Mouse (Mus musculus): ENCODE data around the gene Gm28035. TPM values are rescaled to one million over a fixed set of nuclear protein-coding genes. Genes with fewer than 3 reads are reported as not detected.
A peak's percentile ranks its signal among the peaks of the same experiment; 100 is the strongest.

The Gm28035 gene
- total RNA-seq, 2 experiments from 2014 or later, result not detected

GRCm38 (mm10) chr2:30259131-30260064 lies 19.0 kb downstream of the Gm28035 start:
- ATAC-seq (replicated peaks; ENCODE audit: low FRiP score, poor library complexity, severe bottlenecking), result no peak

GRCm38 (mm10) chr2:30261064-30261736 lies 20.8 kb downstream of the Gm28035 start:
- ATAC-seq (replicated peaks; ENCODE audit: low FRiP score, poor library complexity, severe bottlenecking), result no peak

GRCm38 (mm10) chr2:30261921-30262839 lies 21.8 kb downstream of the Gm28035 start:
- no peak for ATAC-seq (replicated peaks; ENCODE audit: low FRiP score, poor library complexity, severe bottlenecking)

GRCm38 (mm10) chr2:30262840-30263441 lies 22.6 kb downstream of the Gm28035 start:
- no peak for ATAC-seq (replicated peaks; ENCODE audit: low FRiP score, poor library complexity, severe bottlenecking)

GRCm38 (mm10) chr2:30263811-30264210 lies 23.4 kb downstream of the Gm28035 start:
- ATAC-seq (replicated peaks; ENCODE audit: low FRiP score, poor library complexity, severe bottlenecking), result no peak

- no peak for ATAC-seq (replicated peaks; ENCODE audit: low FRiP score, poor library complexity, severe bottlenecking)
Measured at GRCm38 (mm10) chr2:30264671-30265519, 24.5 kb downstream of the Gm28035 start.

- no peak for ATAC-seq (replicated peaks; ENCODE audit: low FRiP score, poor library complexity, severe bottlenecking)
Measured at GRCm38 (mm10) chr2:30265767-30266253, 25.4 kb downstream of the Gm28035 start, which contains the start of gene Phyhd1. Gene Phyhd1, plus strand, starts transcription at chr2:30266203.

GRCm38 (mm10) chr2:30266392-30266941 lies 26.1 kb downstream of the Gm28035 start:
- ATAC-seq (replicated peaks; ENCODE audit: low FRiP score, poor library complexity, severe bottlenecking), result no peak

GRCm38 (mm10) chr2:30267466-30267865 lies 27.1 kb downstream of the Gm28035 start:
- ATAC-seq (replicated peaks; ENCODE audit: low FRiP score, poor library complexity, severe bottlenecking), result no peak

GRCm38 (mm10) chr2:30268371-30268770 lies 28.0 kb downstream of the Gm28035 start:
- no peak for ATAC-seq (replicated peaks; ENCODE audit: low FRiP score, poor library complexity, severe bottlenecking)

- ATAC-seq (replicated peaks; ENCODE audit: low FRiP score, poor library complexity, severe bottlenecking), result no peak
Measured at GRCm38 (mm10) chr2:30269241-30269990, 29.0 kb downstream of the Gm28035 start.

- peak; percentile 66 for ATAC-seq (replicated peaks; ENCODE audit: low FRiP score, poor library complexity, severe bottlenecking)
Measured at GRCm38 (mm10) chr2:30270134-30270533, 29.8 kb downstream of the Gm28035 start.

GRCm38 (mm10) chr2:30280743-30281142 lies 40.4 kb downstream of the Gm28035 start, which contains the start of gene Gm28038:
Gene Gm28038, plus strand, starts transcription at chr2:30281043.
- no peak for ATAC-seq (replicated peaks; ENCODE audit: low FRiP score, poor library complexity, severe bottlenecking)

GRCm38 (mm10) chr2:30281651-30282050 lies 41.3 kb downstream of the Gm28035 start:
- no peak for ATAC-seq (replicated peaks; ENCODE audit: low FRiP score, poor library complexity, severe bottlenecking)

- no peak for ATAC-seq (replicated peaks; ENCODE audit: low FRiP score, poor library complexity, severe bottlenecking)
Measured at GRCm38 (mm10) chr2:30283193-30283592, 42.8 kb downstream of the Gm28035 start.

- no peak for ATAC-seq (replicated peaks; ENCODE audit: low FRiP score, poor library complexity, severe bottlenecking)
Measured at GRCm38 (mm10) chr2:30285004-30285403, 44.6 kb downstream of the Gm28035 start.

- ATAC-seq (replicated peaks; ENCODE audit: low FRiP score, poor library complexity, severe bottlenecking), result peak; percentile 62
Measured at GRCm38 (mm10) chr2:30285416-30286181, 45.2 kb downstream of the Gm28035 start.

All from erythroid progenitor cell, adult 5-6 weeks (primary cell).